Mouse (Mus musculus) retina, postnatal 7 days (tissue): Measurements from ENCODE around the gene Dpp3.
A peak's percentile ranks its signal among the peaks of the same experiment; 100 is the strongest.
"Not testable (repeated sequence)": the region's sequence is repeated elsewhere in the genome, so short reads cannot be mapped to it uniquely, and the experiment has no call there.

Source experiments
- DNase-seq: peaks from one replicate; pipeline ENCODE4 v3.0.0-alpha.2; 2012; ENCODE audit warnings: low read depth, low spot score

Dpp3 gene

GRCm38 (mm10) chr19:4927904-4928531 lies at the start of gene Dpp3:
TSS of gene Dpp3 (minus strand) at chr19:4928287.
- DNase-seq, result peak; percentile 93

GRCm38 (mm10) chr19:4968236-4968635 lies 40.1 kb upstream of the Dpp3 start:
- DNase-seq, result no peak

GRCm38 (mm10) chr19:4961928-4962601 lies 34.0 kb upstream of the Dpp3 start, which contains the start of gene Mrpl11:
TSS of gene Mrpl11 (plus strand) at chr19:4962147.
- DNase-seq, result peak; percentile 92

DNA sequence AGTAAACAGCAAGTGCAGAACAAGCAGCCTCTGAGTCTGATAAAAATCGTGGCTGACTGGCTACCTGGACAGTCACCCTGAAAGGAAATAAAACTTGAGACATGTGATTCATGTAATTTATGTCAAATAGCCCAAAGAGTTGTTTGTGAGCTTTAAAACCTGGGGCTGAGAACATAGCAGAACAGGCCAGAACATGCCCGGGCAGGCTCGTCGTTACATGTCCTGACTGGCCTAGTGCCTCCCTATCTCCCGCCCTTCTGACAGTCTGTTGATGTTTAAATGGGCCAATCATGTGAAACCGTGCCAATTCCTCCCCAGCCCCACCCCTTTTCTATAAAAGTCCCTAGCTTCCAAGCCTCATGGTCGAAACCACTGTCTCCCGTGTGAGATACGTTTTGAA lies 20.6 kb upstream of the Dpp3 start:
- DNase-seq, result not testable (repeated sequence)

GRCm38 (mm10) chr19:4945540-4945939 lies 17.5 kb upstream of the Dpp3 start:
- no peak for DNase-seq

GRCm38 (mm10) chr19:4943253-4943588 lies 15.1 kb upstream of the Dpp3 start:
- DNase-seq, result no peak

GRCm38 (mm10) chr19:4942551-4943252 lies 14.6 kb upstream of the Dpp3 start, which contains the start of gene Peli3:
TSS of gene Peli3 (minus strand) at chr19:4943127.
- DNase-seq, result peak; percentile 77

DNA sequence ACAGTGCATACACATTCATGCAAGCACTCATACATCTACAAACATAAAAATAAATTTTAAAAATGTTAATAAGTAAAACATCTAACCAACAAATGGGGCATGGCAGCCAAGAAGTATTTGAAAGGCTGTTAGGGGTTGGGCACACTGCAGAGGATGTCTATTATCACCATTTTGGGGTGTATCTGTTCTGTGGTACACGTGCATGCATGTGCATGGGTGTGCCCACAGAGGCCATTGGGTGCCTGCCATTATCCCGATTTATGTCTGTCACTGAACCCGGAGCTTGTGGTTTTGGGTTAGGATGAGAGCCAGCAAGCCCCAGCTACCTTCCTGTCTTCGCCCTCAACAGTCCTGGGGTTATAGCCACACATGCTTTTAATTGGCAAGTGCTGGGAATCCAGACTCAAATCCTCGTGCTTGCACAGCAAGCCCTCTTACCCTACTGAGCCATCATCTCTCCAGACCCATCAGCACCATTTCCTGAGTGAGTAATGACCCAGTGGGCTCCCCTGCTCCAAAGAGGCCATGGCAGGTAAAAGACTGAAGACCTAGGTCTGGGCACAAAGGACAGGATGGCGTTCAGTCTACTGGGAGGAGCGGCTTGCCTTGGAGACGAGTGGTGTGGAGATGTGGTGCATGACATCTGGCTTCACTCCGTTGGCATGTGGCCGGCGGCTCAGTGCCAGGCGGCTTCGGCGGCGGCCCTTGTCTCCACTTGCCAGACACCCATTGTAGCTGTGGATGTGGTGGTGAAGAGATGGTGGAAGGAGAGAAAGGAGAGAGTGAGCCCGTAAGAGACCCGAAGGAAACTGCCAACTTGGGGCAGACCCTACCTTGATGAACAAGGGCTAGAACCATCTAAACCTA lies 9.6 kb upstream of the Dpp3 start:
- DNase-seq, result no peak

DNA sequence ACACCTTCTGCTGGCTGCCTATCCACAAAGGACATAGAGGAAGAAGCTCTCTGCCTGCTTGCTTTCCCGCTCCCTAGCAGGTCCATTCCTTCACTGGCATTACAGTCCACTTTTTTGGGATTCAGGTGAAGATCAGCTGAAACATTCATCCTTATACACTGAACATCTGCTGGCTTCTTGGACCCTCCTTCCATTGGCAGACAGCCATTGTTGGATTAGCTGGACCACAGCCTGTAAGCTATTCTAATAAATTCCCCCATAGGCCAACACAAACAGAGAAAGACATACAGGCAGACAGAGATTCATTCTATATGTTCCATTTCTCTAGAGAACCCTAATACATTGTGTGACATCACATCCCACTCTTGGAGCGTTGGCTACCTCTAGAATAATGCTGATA lies 8.8 kb upstream of the Dpp3 start:
- DNase-seq, result no peak

GRCm38 (mm10) chr19:4928781-4929180 lies 694 bp upstream of the Dpp3 start:
- no peak for DNase-seq

- DNase-seq, result no peak
These were observed 2.8 kb downstream of the Dpp3 start for GRCm38 (mm10) chr19:4925121-4925860.

- no peak for DNase-seq
These were observed 8.4 kb downstream of the Dpp3 start for GRCm38 (mm10) chr19:4919652-4920051.

- no peak for DNase-seq
These were observed 11.3 kb downstream of the Dpp3 start for GRCm38 (mm10) chr19:4916827-4917226.

DNA sequence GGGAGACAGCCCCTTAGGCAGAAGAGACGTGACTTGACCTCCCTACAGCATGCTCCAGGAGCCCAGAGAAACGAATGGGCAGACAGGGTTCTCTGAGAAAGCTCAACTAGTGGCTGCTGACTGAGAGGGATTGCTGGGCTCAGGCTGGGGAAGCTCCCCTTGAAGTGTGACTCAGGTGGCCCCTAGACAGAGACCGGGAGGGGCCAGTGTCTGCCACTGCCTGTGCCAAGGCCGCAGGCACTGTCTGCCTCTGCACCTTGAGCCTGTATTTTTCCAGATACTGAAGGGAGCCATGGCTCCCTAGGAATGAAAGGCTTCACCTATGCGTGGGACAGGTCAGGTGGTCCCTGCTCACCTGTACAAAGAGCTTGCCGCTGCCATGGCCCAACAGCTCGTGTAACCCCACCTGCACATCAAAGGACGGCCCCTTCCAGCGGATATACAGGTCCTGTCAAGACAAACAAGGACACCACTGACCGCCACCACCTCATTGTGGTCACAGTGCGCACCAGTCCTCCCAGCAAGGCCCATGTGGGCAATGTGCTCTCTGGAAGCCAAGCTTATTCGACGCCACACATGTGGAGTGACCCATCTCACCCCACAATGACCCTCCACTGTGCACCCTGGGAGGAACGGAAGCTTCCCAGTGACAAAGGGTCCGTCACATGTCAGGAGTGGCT lies 12.0 kb downstream of the Dpp3 start:
- no peak for DNase-seq

- DNase-seq, result no peak
These were observed 18.7 kb downstream of the Dpp3 start for GRCm38 (mm10) chr19:4909376-4909775.

DNA sequence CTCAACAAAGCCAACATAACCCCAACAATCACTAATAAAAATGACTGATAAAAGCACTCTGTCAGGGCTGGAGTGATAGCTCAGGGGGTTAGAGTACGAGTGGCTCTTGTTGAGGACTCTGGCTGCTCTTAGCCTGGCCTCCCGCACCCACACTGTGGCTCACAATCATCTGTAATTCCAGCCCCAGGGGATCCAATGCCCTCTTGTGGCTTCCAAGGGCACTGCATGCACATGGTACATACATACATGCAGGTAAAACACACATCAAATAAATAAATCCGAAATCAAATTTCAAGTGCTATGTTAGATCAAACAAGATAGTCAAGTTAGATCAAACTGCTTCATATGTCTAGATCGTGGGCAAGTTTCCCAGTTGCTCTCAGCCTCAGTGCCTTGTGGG lies 20.0 kb downstream of the Dpp3 start:
- peak; percentile 35 for DNase-seq

DNA sequence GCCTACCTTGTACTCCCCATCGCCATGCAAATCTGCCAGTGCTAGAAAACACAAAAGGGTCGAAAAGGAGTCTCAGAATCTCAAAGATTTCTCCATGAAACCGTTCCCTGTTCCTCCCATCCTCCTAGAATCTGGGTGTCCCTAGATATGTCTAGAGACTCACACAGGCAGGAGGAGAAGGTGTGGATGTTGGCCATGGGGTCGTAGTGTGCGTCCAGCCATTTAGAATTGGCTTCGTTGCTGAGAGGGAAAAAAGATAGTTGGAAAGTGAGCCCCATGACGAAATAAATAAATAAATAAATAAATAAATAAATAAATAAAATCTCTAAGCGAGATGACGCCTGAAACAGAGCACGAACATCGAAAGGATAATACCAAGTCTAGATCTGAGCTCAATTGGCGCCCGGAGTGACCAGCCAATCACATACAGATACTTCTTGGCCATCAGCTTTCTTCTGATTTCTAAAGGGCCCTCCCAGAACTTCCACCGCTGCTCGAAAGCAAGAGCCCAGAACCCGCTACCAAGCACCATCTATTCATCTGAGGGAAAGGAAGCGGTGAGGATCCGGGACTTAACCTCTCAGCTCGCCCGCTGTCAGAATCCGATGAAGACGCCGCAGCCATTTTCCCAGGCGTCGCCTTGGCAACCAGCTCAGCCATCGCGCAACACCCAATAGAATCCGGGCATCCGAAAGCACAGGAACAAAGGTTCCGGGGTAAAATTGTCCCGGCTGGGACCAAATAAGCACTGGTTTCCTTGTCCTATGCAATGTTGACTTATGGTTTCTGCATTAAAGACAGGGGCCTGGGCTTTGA lies 21.9 kb downstream of the Dpp3 start, which contains the start of gene Bbs1:
Gene Bbs1 (minus strand): TSS at position 650 of the 816 bp plus-strand sequence.
- peak; percentile 85 for DNase-seq

DNA sequence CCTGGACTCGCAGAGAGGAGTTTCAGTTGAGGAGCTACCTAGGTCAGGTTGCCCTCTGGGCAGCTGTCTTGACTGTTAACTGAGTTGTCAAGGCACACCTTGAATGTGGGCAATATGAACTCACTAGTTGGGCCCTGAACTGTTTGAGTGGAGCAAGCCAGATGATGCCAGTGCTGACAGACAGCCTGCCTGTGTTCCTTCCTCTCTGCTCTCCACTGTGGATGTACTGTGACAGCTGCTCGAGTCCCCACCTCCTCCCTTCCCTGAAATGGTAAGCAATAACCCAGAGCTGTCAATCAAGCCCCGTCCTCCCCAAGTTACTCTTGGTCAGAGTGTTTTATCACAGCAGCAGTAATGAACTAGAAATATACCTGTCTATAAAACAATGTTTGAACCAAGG lies 28.2 kb downstream of the Dpp3 start:
- no peak for DNase-seq

DNA sequence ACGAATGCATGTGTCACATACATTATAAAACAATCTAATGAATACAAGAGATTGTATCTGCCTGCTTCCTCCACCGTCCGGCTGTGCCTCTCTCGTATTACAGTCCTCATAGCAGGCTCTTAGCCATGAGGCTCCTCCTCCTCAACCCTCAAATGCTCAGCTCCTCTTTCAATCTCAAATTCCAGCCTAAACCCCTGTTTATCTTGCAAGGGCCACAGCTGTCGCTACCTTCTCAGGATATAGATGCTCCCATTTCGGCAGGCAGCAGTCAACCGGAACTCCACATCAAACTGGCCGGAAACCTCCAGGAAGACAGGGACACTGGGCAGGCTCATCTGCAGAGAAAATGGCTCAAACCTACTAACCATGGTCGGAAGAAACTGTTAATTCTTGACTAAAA lies 29.1 kb downstream of the Dpp3 start:
- no peak for DNase-seq
